Mouse (Mus musculus) heart, embryonic 14.5 days (tissue): ENCODE measurements around the gene Rbms3. TPM values are rescaled to one million over a fixed set of nuclear protein-coding genes. Genes with fewer than 3 reads are reported as not detected.
A peak's percentile ranks its signal among the peaks of the same experiment; 100 is the strongest.

ENCODE experiments used
- ATAC-seq: fragments of 200-750 bp; cut with Nextera tagmentation; 2 replicates; pipeline ENCODE4 v1.8.0; 2017; ENCODE audit warnings: low read depth, moderate TSS enrichment; ENCODE audit not compliant: insufficient number of reproducible peaks, insufficient read depth, low FRiP score
- H3K27ac ChIP-seq, 2 experiments: fragments of 200-500 bp in 1 of 2; fragments of 300-500 bp in 1 of 2; sonication (generic) in 1 of 2; replicated peaks in 1 of 2; 2 replicates each; pipeline ENCODE4 v1.5.1; 2012 to 2014; ENCODE audit warnings: low read depth in 2 of 2, low read length in 2 of 2, control low read depth in 1 of 2, mild to moderate bottlenecking in 1 of 2, mixed read lengths in 1 of 2; ENCODE audit not compliant: control insufficient read depth in 1 of 2, insufficient read depth in 1 of 2
- H3K27me3 ChIP-seq: fragments of 300-500 bp; sonication (generic); 2 replicates; pipeline ENCODE4 v1.6.1; 2014; ENCODE audit warnings: mild to moderate bottlenecking, low read length, control low read depth; ENCODE audit not compliant: control insufficient read depth, insufficient read depth
- H3K36me3 ChIP-seq: fragments of 300-500 bp; sonication (generic); 2 replicates; pipeline ENCODE4 v1.6.1; 2014; ENCODE audit warnings: mild to moderate bottlenecking, control low read depth, low read length, mixed read lengths; ENCODE audit not compliant: control insufficient read depth, insufficient read depth
- H3K4me1 ChIP-seq, 2 experiments: fragments of 200-500 bp in 1 of 2; fragments of 300-500 bp in 1 of 2; sonication (generic) in 1 of 2; 2 replicates each; pipeline ENCODE4 v1.6.1; 2012 to 2014; ENCODE audit warnings: low read length in 2 of 2, control low read depth in 1 of 2, mixed read lengths in 1 of 2; ENCODE audit not compliant: control insufficient read depth in 2 of 2, insufficient read depth in 2 of 2
- H3K4me2 ChIP-seq: fragments of 300-500 bp; sonication (generic); 2 replicates; pipeline ENCODE4 v1.6.1; 2014; ENCODE audit warnings: mild to moderate bottlenecking, low read length
- H3K4me3 ChIP-seq, 2 experiments: fragments of 200-500 bp in 1 of 2; fragments of 300-500 bp in 1 of 2; sonication (generic) in 1 of 2; 2 replicates each; pipeline ENCODE4 v1.5.1; 2012 to 2014; ENCODE audit warnings: low read length in 2 of 2, mild to moderate bottlenecking in 2 of 2, control low read depth in 1 of 2, low read depth in 1 of 2, moderate library complexity in 1 of 2; ENCODE audit not compliant: control insufficient read depth in 1 of 2, insufficient read depth in 1 of 2
- H3K9ac ChIP-seq: fragments of 300-500 bp; sonication (generic); 2 replicates; pipeline ENCODE4 v1.6.1; 2014; ENCODE audit warnings: mild to moderate bottlenecking, low read length
- H3K9me3 ChIP-seq: fragments of 300-500 bp; sonication (generic); 2 replicates; pipeline ENCODE4 v1.6.1; 2016; ENCODE audit warnings: low read length, control low read depth; ENCODE audit not compliant: control insufficient read depth
- WGBS: fragments of 180-500 bp; shearing (Covaris S2); extraction: QIAGEN DNeasy Blood & Tissue Kit; methylation state at CpG from one replicate; pipeline ENCODE4 v1.1.7; 2014; 5-methylcytosine and 5-hydroxymethylcytosine counted together
- polyA plus RNA-seq: library from polyadenylated mRNA; unstranded; fragments of >200 nt; fragmentation: Nextera tagmentation; extraction: Ambion mirVana; gene quantifications from 2 replicates; pipeline ENCODE4 v1.2.1, GENCODE M21; 2014

Gene Rbms3
- polyA plus RNA-seq, 1 experiment from 2014 or later: 39.4 TPM

DNA sequence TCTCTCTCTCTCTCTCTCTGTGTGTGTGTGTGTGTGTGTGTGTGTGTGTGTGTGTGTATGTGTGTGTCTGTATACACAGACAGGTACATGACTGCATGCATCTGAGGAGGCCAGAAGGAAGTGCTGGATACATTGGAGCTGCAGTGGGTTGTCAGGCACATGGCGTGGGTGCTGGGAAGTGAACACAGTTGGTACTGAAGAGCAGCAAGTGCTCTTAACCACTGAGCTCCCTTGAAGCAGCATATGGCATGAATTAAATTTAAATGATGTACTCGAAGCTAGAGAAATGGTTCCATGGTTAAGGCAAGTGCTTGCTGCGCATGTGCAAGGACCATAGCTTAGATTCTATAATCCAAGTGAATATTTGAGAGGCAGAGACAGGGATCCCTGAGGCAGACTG is 772.6 kb downstream of the Rbms3 start:
- H3K27me3 ChIP-seq: no peaks in the 10 kb centered on the region
- H3K27ac ChIP-seq: no peak overlapping the region
- WGBS: 89% methylated on average over 3 of the region's 3 CpGs
- H3K36me3 ChIP-seq: no peaks in the 10 kb centered on the region
- 0 out of 4 replicates have a peak, but pooled peaks cover 0 to 10% of the 10 kb centered on the region in 2 experiments for H3K4me1 ChIP-seq
- no peak overlapping the region for H3K4me2 ChIP-seq
- ATAC-seq: no peak
- no peaks in the 10 kb centered on the region for H3K9me3 ChIP-seq
- H3K9ac ChIP-seq: no peak overlapping the region
- H3K4me3 ChIP-seq: no peak overlapping the region

DNA sequence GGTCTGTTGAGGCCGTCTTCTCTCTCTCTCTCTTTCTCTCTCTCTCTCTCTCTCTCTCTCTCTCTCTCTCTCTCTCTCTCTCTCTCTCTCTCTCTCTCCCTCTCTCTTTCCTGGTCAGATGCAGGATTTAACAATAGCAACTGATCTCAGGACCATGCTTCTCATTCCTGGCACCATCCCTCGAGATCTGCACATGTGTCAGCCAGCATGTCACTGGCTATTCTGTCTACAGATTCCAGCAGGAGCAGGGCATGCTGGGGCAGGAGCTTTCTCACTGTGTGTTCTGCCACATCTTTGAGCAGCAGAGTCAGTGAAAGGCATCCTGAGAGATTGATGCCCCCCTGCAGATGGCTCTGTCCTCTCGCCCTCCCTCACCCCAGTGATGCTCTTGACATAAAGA is 774.0 kb downstream of the Rbms3 start:
- no peak overlapping the region for H3K4me2 ChIP-seq
- no peak overlapping the region for H3K4me3 ChIP-seq
- H3K4me1 ChIP-seq: 0 out of 4 replicates have a peak, but pooled peaks cover 0 to 10% of the 10 kb centered on the region in 2 experiments
- H3K27me3 ChIP-seq: no peaks in the 10 kb centered on the region
- 47% methylated on average over 3 of the region's 3 CpGs for WGBS
- H3K9me3 ChIP-seq: no peaks in the 10 kb centered on the region
- 0 out of 4 replicates have a peak overlapping the region, but pooled peaks of 1 of the 2 experiments have one; percentile 14 for H3K27ac ChIP-seq
- H3K9ac ChIP-seq: no peak overlapping the region
- ATAC-seq: no peak
- H3K36me3 ChIP-seq: no peaks in the 10 kb centered on the region

DNA sequence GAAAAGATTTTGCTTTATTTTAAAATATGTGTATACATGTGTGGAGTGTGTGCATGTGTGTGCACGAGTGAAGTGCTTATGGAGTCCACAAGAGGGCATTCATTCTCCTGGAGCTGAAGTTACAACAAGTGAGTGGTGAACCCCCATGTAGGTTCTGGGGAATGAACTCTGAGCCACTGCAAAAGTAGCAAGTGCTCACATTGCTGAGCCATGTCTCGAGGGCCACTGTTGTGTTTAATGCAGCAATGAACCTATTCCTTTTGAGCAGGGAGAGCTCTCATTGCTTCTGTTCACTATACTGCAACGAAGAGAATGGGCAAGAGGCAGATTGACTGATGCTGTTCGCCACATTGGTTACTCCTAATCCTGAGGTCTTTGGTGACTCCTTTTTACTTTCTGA is 780.8 kb downstream of the Rbms3 start:
- 88% methylated on average over 4 of the region's 4 CpGs for WGBS
- no peak for ATAC-seq
- no peak overlapping the region for H3K4me2 ChIP-seq
- no peaks in the 10 kb centered on the region for H3K9me3 ChIP-seq
- no peaks in the 10 kb centered on the region for H3K36me3 ChIP-seq
- no peak overlapping the region for H3K27ac ChIP-seq
- peaks cover 0 to 7% of the 10 kb centered on the region in 2 experiments; a peak in 1 of 4 replicates for H3K4me1 ChIP-seq
- H3K9ac ChIP-seq: no peak overlapping the region
- H3K27me3 ChIP-seq: no peaks in the 10 kb centered on the region
- H3K4me3 ChIP-seq: no peak overlapping the region

DNA sequence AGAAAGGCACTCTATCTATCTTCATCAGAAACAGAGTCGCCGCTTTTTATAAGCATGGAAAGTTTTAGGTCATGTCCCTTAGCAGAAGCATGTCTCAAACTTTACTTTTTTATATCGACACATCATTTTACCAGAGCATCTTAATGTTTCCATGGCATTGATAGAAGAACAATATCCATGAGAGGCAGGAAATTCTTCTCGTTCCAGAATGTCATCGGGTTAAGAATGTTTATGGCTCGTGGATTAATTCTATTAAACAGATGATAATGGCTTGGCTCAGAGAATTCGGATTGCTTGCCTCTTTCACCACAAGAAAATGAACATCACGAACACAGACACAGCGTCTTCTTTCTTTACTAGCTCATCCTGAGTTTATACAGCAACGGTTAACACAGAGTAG is 781.5 kb downstream of the Rbms3 start:
- H3K4me2 ChIP-seq: no peak overlapping the region
- 72% methylated on average over 10 of the region's 10 CpGs for WGBS
- H3K27ac ChIP-seq: no peak overlapping the region; a peak in 1 of 4 replicates

DNA sequence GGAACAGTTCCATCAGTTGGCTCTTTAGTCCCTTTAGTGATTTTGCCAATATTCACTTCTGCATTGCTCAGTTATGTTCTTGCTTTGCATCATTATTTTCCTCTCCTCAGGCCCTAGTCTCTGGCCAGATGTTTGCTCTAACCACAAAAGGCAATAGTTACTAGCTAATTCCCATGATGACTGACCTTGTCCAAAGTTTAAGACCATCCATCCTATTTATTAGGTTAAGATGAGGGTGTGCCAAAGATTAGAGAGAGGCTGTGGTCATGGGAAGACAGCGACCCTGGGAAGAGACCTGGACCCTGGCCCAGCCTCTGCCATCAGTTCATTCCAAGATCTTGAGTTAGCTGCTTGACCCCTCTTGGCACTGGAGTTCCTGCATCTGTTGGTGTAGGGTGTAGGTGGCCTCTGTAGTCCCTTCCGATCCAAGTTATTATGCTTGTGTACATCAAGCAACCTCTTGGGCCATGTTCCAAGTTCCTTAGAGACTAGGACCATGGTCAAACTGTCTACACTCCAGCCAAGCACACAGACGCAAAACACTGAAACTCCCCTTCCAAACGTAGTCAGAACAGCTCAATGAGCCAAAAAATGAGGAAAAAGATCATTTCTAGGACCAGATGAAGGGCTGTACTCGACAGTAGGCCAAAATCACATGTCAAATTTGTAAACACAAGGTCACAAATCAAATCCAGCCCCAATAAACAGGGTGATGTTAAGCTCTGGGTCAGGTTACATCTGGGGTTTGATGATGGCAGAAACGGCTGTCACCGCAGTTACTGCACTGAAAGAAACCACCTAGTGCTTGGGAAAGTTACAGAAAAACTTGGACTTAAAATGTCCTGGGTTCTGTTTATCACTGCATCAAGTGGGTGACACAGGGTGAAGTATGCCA is 782.2 kb downstream of the Rbms3 start:
- H3K4me1 ChIP-seq: no peaks in the 10 kb centered on the region; a peak in 1 of 4 replicates
- no peaks in the 10 kb centered on the region for H3K27me3 ChIP-seq
- no peak overlapping the region for H3K4me3 ChIP-seq
- H3K9ac ChIP-seq: no peak overlapping the region
- H3K27ac ChIP-seq: no peak overlapping the region; a peak in 1 of 4 replicates
- WGBS: 70% methylated on average over 7 of the region's 7 CpGs
- no peaks in the 10 kb centered on the region for H3K36me3 ChIP-seq
- H3K9me3 ChIP-seq: no peaks in the 10 kb centered on the region
- H3K4me2 ChIP-seq: no peak overlapping the region
- no peak for ATAC-seq

More for the DNA sequence above, 781.5 kb downstream of the Rbms3 start:
- Histone ChIP-seq H3K4me1 (peaks cover 0 to 5% of the 10 kb centered on the region in 2 experiments; a peak in 1 of 4 replicates), H3K36me3 (no peaks in the 10 kb centered on the region), H3K4me3 (no peak overlapping the region), H3K9me3 (no peaks in the 10 kb centered on the region), H3K27me3 (no peaks in the 10 kb centered on the region), H3K9ac (no peak overlapping the region)
- ATAC-seq: no peak

DNA sequence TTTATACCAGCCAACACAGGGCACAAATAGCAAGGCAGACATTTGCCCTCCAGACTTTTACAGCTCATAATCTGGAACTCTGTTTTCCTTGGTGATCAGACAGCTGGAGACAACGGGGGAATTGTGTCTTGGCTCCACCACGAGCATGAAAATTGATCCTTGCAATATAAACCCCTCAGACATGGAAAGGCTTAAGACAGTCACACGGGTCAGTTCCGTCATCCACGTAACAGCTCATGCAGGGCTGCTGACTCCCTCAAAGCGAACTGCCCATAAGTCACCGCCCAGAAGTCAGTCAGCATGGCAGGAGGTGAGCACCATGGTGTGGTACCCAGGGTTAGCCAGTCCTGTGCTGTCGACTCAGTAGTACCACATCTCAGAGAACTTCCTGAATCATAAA is 794.8 kb downstream of the Rbms3 start:
- no peak overlapping the region for H3K9ac ChIP-seq
- 83% methylated on average over 8 of the region's 8 CpGs for WGBS

DNA sequence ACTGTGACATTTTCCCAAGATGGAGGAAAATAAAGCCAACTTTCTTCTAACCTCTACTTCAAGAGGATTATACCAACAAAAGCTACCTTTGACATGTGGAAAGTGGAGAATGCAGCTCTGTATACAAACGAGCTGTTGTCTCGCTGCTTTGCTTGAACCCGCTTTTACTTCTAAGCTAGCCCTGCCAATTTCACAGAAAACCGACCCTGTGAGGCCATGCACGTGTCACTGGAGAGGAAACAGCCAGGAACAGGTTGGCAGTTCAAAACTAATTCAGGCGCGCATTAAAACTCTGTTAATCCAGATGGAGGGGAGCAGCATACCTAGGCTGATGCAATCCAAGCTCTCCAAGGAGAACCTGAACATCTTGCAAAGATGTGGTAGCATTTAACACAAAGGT is 796.0 kb downstream of the Rbms3 start:
- H3K4me1 ChIP-seq: peaks cover 2 to 9% of the 10 kb centered on the region in 2 experiments; a peak in 2 of 4 replicates
- WGBS: 82% methylated on average over 7 of the region's 7 CpGs
- no peaks in the 10 kb centered on the region for H3K27me3 ChIP-seq
- no peak overlapping the region for H3K9ac ChIP-seq
- no peak overlapping the region for H3K4me2 ChIP-seq
- H3K36me3 ChIP-seq: no peaks in the 10 kb centered on the region
- no peaks in the 10 kb centered on the region for H3K9me3 ChIP-seq
- no peak for ATAC-seq
- H3K4me3 ChIP-seq: no peak overlapping the region
- H3K27ac ChIP-seq: no peak overlapping the region

More for the DNA sequence above, 794.8 kb downstream of the Rbms3 start:
- no peaks in the 10 kb centered on the region for H3K9me3 ChIP-seq
- no peaks in the 10 kb centered on the region for H3K36me3 ChIP-seq
- H3K4me1 ChIP-seq: peaks cover 2 to 9% of the 10 kb centered on the region in 2 experiments; a peak in 2 of 4 replicates
- no peak overlapping the region for H3K27ac ChIP-seq
- H3K27me3 ChIP-seq: no peaks in the 10 kb centered on the region
- H3K4me3 ChIP-seq: no peak overlapping the region
- no peak for ATAC-seq
- no peak overlapping the region for H3K4me2 ChIP-seq
